Mouse (Mus musculus) kidney, adult 2 months (tissue): ENCODE data around the gene Calml3.

Experiments
- CTCF ChIP-seq: fragments of 200-500 bp; conservative IDR thresholded peaks from 2 replicates; pipeline ENCODE4 v1.5.1; 2011; ENCODE audit warnings: low read depth, mild to moderate bottlenecking, control low read depth, low read length, moderate library complexity, mixed read lengths; ENCODE audit not compliant: insufficient read depth, insufficient read length
- POLR2A ChIP-seq: fragments of 200-500 bp; IDR thresholded peaks from one replicate; pipeline ENCODE4 v1.6.1; 2011; ENCODE audit warnings: low read depth, low read length, control low read depth

DNA sequence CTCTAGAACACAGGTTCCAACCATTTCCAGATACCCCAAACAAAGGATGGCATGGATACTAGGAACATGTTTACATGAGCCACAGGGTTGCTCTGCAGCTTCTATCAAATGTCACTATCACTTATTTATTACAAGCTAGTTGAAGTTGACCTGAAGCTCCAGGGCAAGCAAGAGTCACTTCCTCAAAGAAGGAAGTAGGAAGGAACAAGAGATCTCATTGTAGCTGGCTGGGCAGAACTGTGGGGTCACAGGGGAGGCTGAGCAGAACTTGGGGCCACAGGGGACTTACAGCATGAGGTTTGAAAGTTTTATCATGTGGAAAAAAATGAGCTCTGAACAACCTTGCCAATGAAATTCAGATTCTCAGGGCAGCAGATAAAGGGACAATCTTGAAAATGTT lies 21.6 kb upstream of the Calml3 start:
- TF ChIP-seq POLR2A (no peak), CTCF (no peak)
